Mouse (Mus musculus) heart, embryonic 14.5 days (tissue): ENCODE data around the gene Mettl2. TPM values are rescaled to one million over a fixed set of nuclear protein-coding genes. Genes with fewer than 3 reads are reported as not detected.

Experiments used
- ATAC-seq: fragments of 200-750 bp; cut with Nextera tagmentation; 2 replicates; pipeline ENCODE4 v1.8.0; 2017; ENCODE audit warnings: low read depth, moderate TSS enrichment; ENCODE audit not compliant: insufficient number of reproducible peaks, insufficient read depth, low FRiP score
- H3K27ac ChIP-seq, 2 experiments: fragments of 200-500 bp in 1 of 2; fragments of 300-500 bp in 1 of 2; sonication (generic) in 1 of 2; replicated peaks in 1 of 2; 2 replicates each; pipeline ENCODE4 v1.5.1; 2012 to 2014; ENCODE audit warnings: low read depth in 2 of 2, low read length in 2 of 2, control low read depth in 1 of 2, mild to moderate bottlenecking in 1 of 2, mixed read lengths in 1 of 2; ENCODE audit not compliant: control insufficient read depth in 1 of 2, insufficient read depth in 1 of 2
- H3K27me3 ChIP-seq: fragments of 300-500 bp; sonication (generic); 2 replicates; pipeline ENCODE4 v1.6.1; 2014; ENCODE audit warnings: mild to moderate bottlenecking, low read length, control low read depth; ENCODE audit not compliant: control insufficient read depth, insufficient read depth
- H3K36me3 ChIP-seq: fragments of 300-500 bp; sonication (generic); 2 replicates; pipeline ENCODE4 v1.6.1; 2014; ENCODE audit warnings: mild to moderate bottlenecking, control low read depth, low read length, mixed read lengths; ENCODE audit not compliant: control insufficient read depth, insufficient read depth
- H3K4me1 ChIP-seq, 2 experiments: fragments of 200-500 bp in 1 of 2; fragments of 300-500 bp in 1 of 2; sonication (generic) in 1 of 2; 2 replicates each; pipeline ENCODE4 v1.6.1; 2012 to 2014; ENCODE audit warnings: low read length in 2 of 2, control low read depth in 1 of 2, mixed read lengths in 1 of 2; ENCODE audit not compliant: control insufficient read depth in 2 of 2, insufficient read depth in 2 of 2
- H3K4me2 ChIP-seq: fragments of 300-500 bp; sonication (generic); 2 replicates; pipeline ENCODE4 v1.6.1; 2014; ENCODE audit warnings: mild to moderate bottlenecking, low read length
- H3K4me3 ChIP-seq, 2 experiments: fragments of 200-500 bp in 1 of 2; fragments of 300-500 bp in 1 of 2; sonication (generic) in 1 of 2; 2 replicates each; pipeline ENCODE4 v1.5.1; 2012 to 2014; ENCODE audit warnings: low read length in 2 of 2, mild to moderate bottlenecking in 2 of 2, control low read depth in 1 of 2, low read depth in 1 of 2, moderate library complexity in 1 of 2; ENCODE audit not compliant: control insufficient read depth in 1 of 2, insufficient read depth in 1 of 2
- H3K9ac ChIP-seq: fragments of 300-500 bp; sonication (generic); 2 replicates; pipeline ENCODE4 v1.6.1; 2014; ENCODE audit warnings: mild to moderate bottlenecking, low read length
- H3K9me3 ChIP-seq: fragments of 300-500 bp; sonication (generic); 2 replicates; pipeline ENCODE4 v1.6.1; 2016; ENCODE audit warnings: low read length, control low read depth; ENCODE audit not compliant: control insufficient read depth
- WGBS: fragments of 180-500 bp; shearing (Covaris S2); extraction: QIAGEN DNeasy Blood & Tissue Kit; methylation state at CpG from one replicate; pipeline ENCODE4 v1.1.7; 2014; 5-methylcytosine and 5-hydroxymethylcytosine counted together
- polyA plus RNA-seq: library from polyadenylated mRNA; unstranded; fragments of >200 nt; fragmentation: Nextera tagmentation; extraction: Ambion mirVana; gene quantifications from 2 replicates; pipeline ENCODE4 v1.2.1, GENCODE M21; 2014

Gene Mettl2
- polyA plus RNA-seq, 1 experiment from 2014 or later, result 26.0 TPM

DNA sequence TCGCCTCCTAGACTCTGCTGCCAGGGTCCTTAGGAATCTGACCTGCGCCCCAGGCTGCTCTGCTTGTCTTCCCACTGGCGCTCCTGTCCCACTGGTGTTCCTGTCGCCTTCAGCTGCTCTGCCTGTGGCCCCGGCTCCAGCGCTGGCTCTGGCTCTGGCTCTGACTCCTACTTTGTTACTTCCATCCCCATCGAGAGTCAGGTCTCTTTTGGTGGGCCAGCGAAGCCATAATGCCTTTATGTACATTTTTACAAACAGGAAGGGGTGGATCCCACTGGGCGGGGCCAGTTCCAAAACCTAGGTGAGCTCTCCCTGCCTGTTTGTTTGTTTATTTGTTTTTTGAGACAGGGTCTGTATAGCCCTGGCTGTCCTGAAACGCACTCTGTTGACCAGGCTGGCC is 40.6 kb downstream of the Mettl2 start:
- Histone ChIP-seq H3K4me2 (no peak overlapping the region), H3K9ac (no peak overlapping the region), H3K9me3 (peaks cover 19% of the 10 kb centered on the region), H3K27ac (no peak overlapping the region), H3K36me3 (no peaks in the 10 kb centered on the region), H3K27me3 (peaks cover 3% of the 10 kb centered on the region; the same call in 1 of the 2 replicates), H3K4me1 (no peaks in the 10 kb centered on the region), H3K4me3 (no peak overlapping the region)
- 90% methylated on average over 10 of the region's 10 CpGs for WGBS
- no peak for ATAC-seq

DNA sequence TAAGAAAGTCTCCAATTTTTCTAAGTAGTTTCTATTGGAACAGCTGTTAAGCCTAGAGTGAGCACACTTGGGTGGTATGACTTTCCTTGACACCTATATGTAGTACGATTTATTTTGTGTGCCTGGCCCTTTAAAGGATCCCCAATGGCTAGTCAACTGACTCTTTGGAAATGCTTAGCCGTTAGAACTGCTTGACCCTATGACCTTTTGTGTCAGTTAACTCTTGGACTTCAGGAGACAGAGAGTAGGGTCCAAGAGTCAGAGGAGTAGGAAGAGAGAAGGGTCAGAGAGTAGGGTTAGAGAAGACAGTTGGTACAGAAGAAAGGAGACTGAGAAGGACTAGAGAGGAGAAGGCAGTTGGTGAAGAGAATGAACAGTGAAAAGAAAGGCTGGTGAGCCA is 52.3 kb downstream of the Mettl2 start, which contains the start of gene Tlk2:
Tlk2 (plus strand) TSS at position 292 of the 400 bp plus-strand sequence.
- peak within 1 kb of the TSS in 1 of 2 experiments; percentile 87; a peak in 2 of 4 replicates for H3K4me3 ChIP-seq
- ATAC-seq, result no peak
- peak within 1 kb of the TSS in 1 of 2 experiments; percentile 96; a peak in 2 of 4 replicates for H3K27ac ChIP-seq
- H3K36me3 ChIP-seq, result no peaks in the 10 kb centered on the region
- peak within 1 kb of the TSS; percentile 98; the same call in 1 of the 2 replicates for H3K9ac ChIP-seq
- H3K27me3 ChIP-seq, result no peaks in the 10 kb centered on the region
- H3K4me1 ChIP-seq, result peaks cover 3 to 23% of the 10 kb centered on the region in 2 experiments; a peak in 3 of 4 replicates
- WGBS, result 44% methylated on average over 2 of the region's 2 CpGs
- peak within 1 kb of the TSS; percentile 92 for H3K4me2 ChIP-seq
- H3K9me3 ChIP-seq, result no peaks in the 10 kb centered on the region

DNA sequence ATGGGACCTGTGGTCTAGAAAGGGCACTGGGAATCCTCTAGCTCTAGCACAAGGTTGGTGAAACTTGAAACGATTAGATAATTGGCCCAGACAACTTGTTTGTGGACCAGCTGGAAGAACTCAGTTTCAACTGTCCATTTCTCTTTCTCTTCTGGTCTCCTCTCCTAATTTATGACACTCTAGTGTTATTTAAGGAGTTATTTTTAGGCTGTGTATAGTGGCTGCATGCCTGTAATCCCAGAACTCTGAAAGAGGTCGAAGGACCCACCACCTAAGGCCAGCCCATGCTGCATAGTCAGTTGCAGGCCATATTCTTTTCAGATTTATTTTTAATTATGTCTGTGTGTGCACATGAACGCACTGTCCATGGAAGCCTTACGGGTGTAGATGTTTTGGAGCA is 53.3 kb downstream of the Mettl2 start:
- peak overlapping the region in 1 of 2 experiments; percentile 87; a peak in 2 of 4 replicates for H3K4me3 ChIP-seq
- WGBS, result 70% methylated on average over 4 of the region's 4 CpGs
- peaks cover 8% of the 10 kb centered on the region for H3K36me3 ChIP-seq
- peak overlapping the region in 1 of 2 experiments; percentile 96; a peak in 2 of 4 replicates for H3K27ac ChIP-seq
- H3K27me3 ChIP-seq, result no peaks in the 10 kb centered on the region
- no peak for ATAC-seq
- peaks cover 3 to 23% of the 10 kb centered on the region in 2 experiments; a peak in 3 of 4 replicates for H3K4me1 ChIP-seq
- H3K9ac ChIP-seq, result peak overlapping the region; percentile 98; the same call in 1 of the 2 replicates
- H3K9me3 ChIP-seq, result no peaks in the 10 kb centered on the region
- H3K4me2 ChIP-seq, result peak overlapping the region; percentile 92

DNA sequence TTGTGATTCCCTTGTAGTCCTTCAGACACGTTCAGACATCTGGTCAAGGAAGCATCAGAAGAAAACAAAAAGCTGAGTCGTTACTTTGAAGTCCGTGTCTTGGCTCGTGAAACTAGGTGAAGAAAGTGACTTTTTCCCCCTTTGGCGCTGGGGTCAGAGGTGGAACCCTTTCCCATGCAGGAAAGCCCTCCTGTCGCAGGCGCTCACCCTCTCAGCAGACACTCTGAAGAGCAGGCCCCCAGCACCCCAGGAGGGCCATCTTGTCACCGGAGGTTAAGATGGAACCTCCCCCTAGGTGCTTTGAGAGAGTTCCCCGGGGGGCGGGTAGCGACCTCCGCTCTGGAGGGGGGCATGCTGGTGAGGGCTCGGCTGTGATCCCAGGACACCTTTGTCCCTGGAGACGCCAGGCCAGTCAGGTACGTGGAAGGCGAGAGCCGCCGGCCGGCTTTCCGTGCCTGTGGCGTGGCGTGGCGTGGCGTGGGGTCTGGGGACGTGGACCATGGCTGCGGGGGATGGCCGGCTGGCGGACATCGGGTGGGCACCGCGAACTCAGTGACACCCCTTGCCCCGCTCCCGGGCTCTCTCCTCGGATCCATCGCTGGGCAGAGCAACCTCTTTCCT is 54.4 kb downstream of the Mettl2 start:
- Histone ChIP-seq H3K27ac (peak overlapping the region; percentile 94 to 96), H3K27me3 (no peaks in the 10 kb centered on the region), H3K4me2 (peak overlapping the region; percentile 92), H3K36me3 (peaks cover 17% of the 10 kb centered on the region), H3K9ac (peak overlapping the region; percentile 98), H3K4me3 (peak overlapping the region; percentile 69 to 87), H3K4me1 (peaks cover 3 to 23% of the 10 kb centered on the region in 2 experiments; a peak in 3 of 4 replicates), H3K9me3 (no peaks in the 10 kb centered on the region)
- WGBS, result 2% methylated on average over 26 of the region's 35 CpGs
- peak; percentile 36 for ATAC-seq

DNA sequence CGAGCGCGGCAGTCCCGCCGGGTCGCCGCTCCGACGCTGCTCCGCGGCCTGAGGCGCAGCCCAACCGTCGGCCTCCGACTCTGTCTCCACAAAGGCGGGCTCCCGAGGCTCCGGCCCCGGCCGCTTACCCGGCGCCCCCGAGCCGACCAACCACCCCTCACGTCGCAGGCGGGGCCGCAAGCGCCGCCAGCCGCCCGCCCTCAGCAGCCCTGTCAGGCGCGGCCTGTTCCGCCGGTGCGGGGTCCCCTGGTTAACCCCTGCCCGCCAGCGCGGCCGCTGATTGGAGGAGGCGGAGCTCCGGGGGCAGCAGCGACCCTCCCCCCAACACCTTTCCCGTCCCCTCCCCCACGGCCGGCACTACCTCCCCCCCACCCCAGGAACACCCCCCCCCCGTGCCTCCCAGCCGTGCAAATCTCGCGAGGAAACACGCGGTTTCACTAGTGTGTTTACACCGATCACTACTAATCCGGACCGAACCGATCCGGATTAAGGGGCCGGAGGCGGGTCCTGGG is 55.0 kb downstream of the Mettl2 start:
- peak overlapping the region; percentile 78 to 87 for H3K4me3 ChIP-seq
- under 1% methylated on average over 43 of the region's 60 CpGs for WGBS
- no peaks in the 10 kb centered on the region for H3K9me3 ChIP-seq
- no peaks in the 10 kb centered on the region for H3K27me3 ChIP-seq
- peak overlapping the region; percentile 99 for H3K9ac ChIP-seq
- peak; percentile 97 for ATAC-seq
- peak overlapping the region; percentile 92 for H3K4me2 ChIP-seq
- peaks cover 23% of the 10 kb centered on the region for H3K36me3 ChIP-seq
- peaks cover 3 to 23% of the 10 kb centered on the region in 2 experiments; a peak in 3 of 4 replicates for H3K4me1 ChIP-seq
- peak overlapping the region; percentile 94 to 96 for H3K27ac ChIP-seq

DNA sequence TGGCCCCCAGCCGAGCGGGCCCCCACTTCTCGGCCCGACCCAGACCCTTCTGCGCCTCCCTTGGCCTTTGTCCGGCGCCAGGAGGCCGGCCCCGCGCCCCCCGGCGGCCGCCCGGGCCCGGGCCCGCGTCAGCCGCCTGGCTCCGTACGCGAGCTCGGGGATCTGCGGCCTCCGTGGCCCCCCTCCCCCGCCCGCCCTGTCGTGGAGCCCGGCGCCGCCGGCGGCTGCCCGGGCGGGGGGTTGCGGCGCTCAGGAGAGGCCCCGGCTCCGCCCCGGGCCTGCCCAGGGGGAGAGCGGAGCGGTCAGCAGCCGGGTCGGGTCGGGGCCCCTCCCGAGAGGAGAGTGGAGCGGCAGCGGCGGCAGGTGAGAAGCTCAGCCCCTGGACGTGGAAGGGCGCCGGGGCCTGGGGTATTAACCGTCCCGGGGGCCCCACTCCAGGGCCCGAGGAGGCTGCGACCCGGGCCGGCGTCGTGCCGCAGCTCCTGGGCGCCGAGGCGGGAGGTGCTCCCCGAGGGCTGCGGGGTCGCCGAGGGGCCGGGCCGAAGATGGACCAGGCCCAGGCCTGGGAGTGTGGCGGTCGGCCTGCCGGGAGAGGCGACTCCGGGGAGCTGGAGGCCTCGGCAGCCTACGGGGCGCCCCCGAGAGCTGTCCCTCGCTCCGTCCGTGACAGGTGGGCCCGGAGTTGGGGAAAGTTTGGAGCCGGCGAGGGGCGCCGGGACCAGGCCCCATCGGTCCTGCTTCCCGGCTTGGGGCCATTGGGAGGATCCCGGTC is 55.6 kb downstream of the Mettl2 start:
- Histone ChIP-seq H3K9ac (peak overlapping the region; percentile 99), H3K4me1 (peaks cover 3 to 23% of the 10 kb centered on the region in 2 experiments; a peak in 3 of 4 replicates), H3K4me2 (peak overlapping the region; percentile 92), H3K27ac (peak overlapping the region; percentile 66 to 96), H3K27me3 (no peaks in the 10 kb centered on the region), H3K36me3 (peaks cover 29% of the 10 kb centered on the region), H3K9me3 (no peaks in the 10 kb centered on the region), H3K4me3 (peak overlapping the region; percentile 78 to 87)
- peak; percentile 53 for ATAC-seq
- 6% methylated on average over 56 of the region's 89 CpGs for WGBS

DNA sequence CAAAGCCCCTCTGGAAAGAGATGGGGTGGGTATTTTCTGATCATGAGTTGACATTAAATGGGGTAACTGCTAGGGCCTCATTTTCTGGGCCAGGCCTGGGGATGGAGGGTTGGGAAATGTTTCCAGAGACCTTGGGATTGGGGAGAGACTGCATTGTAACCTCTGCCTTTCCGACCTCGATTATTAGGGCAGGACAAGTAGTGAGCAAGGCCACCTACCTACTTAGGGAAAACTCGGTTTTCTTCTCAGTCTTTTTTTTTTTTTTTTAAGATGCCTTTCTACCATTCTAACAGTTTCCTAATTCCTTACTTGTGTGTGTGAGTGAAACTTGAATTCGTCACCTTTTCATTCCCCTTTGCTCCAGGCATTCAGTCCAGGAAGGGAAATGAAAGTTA is 56.2 kb downstream of the Mettl2 start:
- no peaks in the 10 kb centered on the region for H3K27me3 ChIP-seq
- H3K4me1 ChIP-seq, result peaks cover 3 to 23% of the 10 kb centered on the region in 2 experiments; a peak in 3 of 4 replicates
- H3K9me3 ChIP-seq, result no peaks in the 10 kb centered on the region
- H3K27ac ChIP-seq, result peak overlapping the region; percentile 66 to 96
- H3K4me3 ChIP-seq, result peak overlapping the region; percentile 78 to 87
- peak overlapping the region; percentile 92 for H3K4me2 ChIP-seq
- no peak for ATAC-seq
- H3K9ac ChIP-seq, result peak overlapping the region; percentile 99
- 7% methylated on average over 4 of the region's 4 CpGs for WGBS
- H3K36me3 ChIP-seq, result peaks cover 32% of the 10 kb centered on the region
